Mouse (Mus musculus) left cerebral cortex, adult 2 months (tissue): ENCODE measurements around the gene Myl12a. TPM values are rescaled to one million over a fixed set of nuclear protein-coding genes. Genes with fewer than 3 reads are reported as not detected.

Source experiments
- DNase-seq, 2 experiments: peaks; one replicate each; pipeline ENCODE4 v3.0.0; 2021 to 2022; ENCODE audit warnings: low spot score in 2 of 2, mixed read lengths in 1 of 2; ENCODE audit errors: extremely low spot score in 1 of 2
- H3K27ac ChIP-seq: fragments of 200-600 bp; 2 replicates; pipeline ENCODE4 v1.8.1; 2022
- H3K4me3 ChIP-seq: fragments of 200-600 bp; 2 replicates; pipeline ENCODE4 v1.8.1; 2022
- CTCF ChIP-seq: fragments of 200-600 bp; IDR thresholded peaks from 2 replicates; pipeline ENCODE4 v1.8.1; 2022; ENCODE audit warnings: antibody characterized with exemption, mild to moderate bottlenecking, moderate library complexity
- intact Hi-C: fragments of 180-260 bp; cut with DNase I; formaldehyde crosslinking; loops from one replicate; pipeline ENCODE4 v1.15.1; 2025
- total RNA-seq, 2 experiments: library from RNA; stranded (reverse); gene quantifications; 2 replicates each; pipeline ENCODE4 v1.2.3; 2021

The Myl12a gene
- total RNA-seq, 2 experiments from 2014 or later = 39.0 to 43.4 TPM

- Histone ChIP-seq H3K4me3 (no peak overlapping the region), H3K27ac (no peak overlapping the region)
- no peak for DNase-seq
- TF ChIP-seq CTCF = no peak
- intact Hi-C loops = no loop called here
Measured at GRCm38 (mm10) chr17:71024071-71024470, 21.4 kb upstream of the Myl12a start.

GRCm38 (mm10) chr17:71022841-71023240, 20.2 kb upstream of the Myl12a start:
- no peak for TF ChIP-seq CTCF
- intact Hi-C loops = no loop called here
- Histone ChIP-seq H3K27ac (no peak overlapping the region), H3K4me3 (no peak overlapping the region)
- DNase-seq = no peak

GRCm38 (mm10) chr17:71019860-71020259, 17.2 kb upstream of the Myl12a start:
- no peak for TF ChIP-seq CTCF
- intact Hi-C loops = no loop called here
- Histone ChIP-seq H3K27ac (no peak overlapping the region), H3K4me3 (no peak overlapping the region)
- DNase-seq = no peak

GRCm38 (mm10) chr17:71019309-71019655, 16.6 kb upstream of the Myl12a start:
- Histone ChIP-seq H3K27ac (no peak overlapping the region), H3K4me3 (no peak overlapping the region)
- no peak for DNase-seq
- intact Hi-C loops = no loop called here
- no peak for TF ChIP-seq CTCF

GRCm38 (mm10) chr17:71018616-71019308, 16.1 kb upstream of the Myl12a start:
- H3K4me3 ChIP-seq = no peak overlapping the region
- no peak overlapping the region for H3K27ac ChIP-seq
- no peak for TF ChIP-seq CTCF
- no peak for DNase-seq
- intact Hi-C loops = no loop called here

- no peak for DNase-seq
- H3K27ac ChIP-seq = no peak overlapping the region
- H3K4me3 ChIP-seq = no peak overlapping the region
- intact Hi-C loops = no loop called here
- no peak for TF ChIP-seq CTCF
Measured at GRCm38 (mm10) chr17:71018151-71018550, 15.5 kb upstream of the Myl12a start.

GRCm38 (mm10) chr17:71017457-71017998, 14.8 kb upstream of the Myl12a start:
- Histone ChIP-seq H3K27ac (no peak overlapping the region), H3K4me3 (no peak overlapping the region)
- TF ChIP-seq CTCF = no peak
- no peak for DNase-seq
- intact Hi-C loops = no loop called here

GRCm38 (mm10) chr17:71014911-71015310, 12.2 kb upstream of the Myl12a start:
- intact Hi-C loops = no loop called here

GRCm38 (mm10) chr17:71013105-71013504, 10.4 kb upstream of the Myl12a start:
- intact Hi-C loops = no loop called here
- no peak overlapping the region for H3K27ac ChIP-seq
- H3K4me3 ChIP-seq = no peak overlapping the region
- no peak for TF ChIP-seq CTCF
- DNase-seq = no peak

More at GRCm38 (mm10) chr17:71014911-71015310, 12.2 kb upstream of the Myl12a start:
- DNase-seq = no peak
- no peak overlapping the region for H3K27ac ChIP-seq
- H3K4me3 ChIP-seq = no peak overlapping the region
- no peak for TF ChIP-seq CTCF

GRCm38 (mm10) chr17:71011931-71012662, 9.4 kb upstream of the Myl12a start:
- intact Hi-C loops = no loop called here
- no peak for TF ChIP-seq CTCF
- H3K4me3 ChIP-seq = no peak overlapping the region
- DNase-seq = no peak
- no peak overlapping the region for H3K27ac ChIP-seq

GRCm38 (mm10) chr17:71010646-71011242, 8.1 kb upstream of the Myl12a start:
- intact Hi-C loops = no loop called here
- no peak overlapping the region for H3K4me3 ChIP-seq

GRCm38 (mm10) chr17:71009751-71010150, 7.1 kb upstream of the Myl12a start:
- TF ChIP-seq CTCF = no peak
- intact Hi-C loops = no loop called here
- DNase-seq = no peak
- no peak overlapping the region for H3K4me3 ChIP-seq
- no peak overlapping the region for H3K27ac ChIP-seq

More at GRCm38 (mm10) chr17:71010646-71011242, 8.1 kb upstream of the Myl12a start:
- no peak for DNase-seq
- no peak overlapping the region for H3K27ac ChIP-seq
- no peak for TF ChIP-seq CTCF
